Mouse (Mus musculus) cerebellum, adult 9-11 months (tissue): ENCODE results near the gene Gm11060.

Experiments
- DNase-seq: peaks from one replicate; pipeline ENCODE4 v3.0.0; 2022

Gm11060 gene

GRCm38 (mm10) chr2:105122216-105122615 is 30.4 kb downstream of the Gm11060 start:
- DNase-seq, result no peak

GRCm38 (mm10) chr2:105122886-105123285 is 31.1 kb downstream of the Gm11060 start:
- DNase-seq, result no peak

GRCm38 (mm10) chr2:105123431-105123830 is 31.6 kb downstream of the Gm11060 start:
- no peak for DNase-seq

- no peak for DNase-seq
Observed at GRCm38 (mm10) chr2:105123881-105124280, 32.1 kb downstream of the Gm11060 start.

GRCm38 (mm10) chr2:105124391-105124790 is 32.6 kb downstream of the Gm11060 start:
- no peak for DNase-seq

- no peak for DNase-seq
Observed at GRCm38 (mm10) chr2:105125205-105125604, 33.4 kb downstream of the Gm11060 start.

- DNase-seq, result no peak
Observed at GRCm38 (mm10) chr2:105125641-105126040, 33.8 kb downstream of the Gm11060 start.

GRCm38 (mm10) chr2:105126279-105126678 is 34.5 kb downstream of the Gm11060 start, which contains the start of gene Wt1:
Gene Wt1, plus strand, starts transcription at chr2:105126529.
- no peak for DNase-seq

GRCm38 (mm10) chr2:105126691-105127530 is 35.1 kb downstream of the Gm11060 start:
- DNase-seq, result no peak

GRCm38 (mm10) chr2:105127531-105128480 is 36.0 kb downstream of the Gm11060 start:
- DNase-seq, result no peak

- no peak for DNase-seq
Observed at GRCm38 (mm10) chr2:105128564-105128963, 36.7 kb downstream of the Gm11060 start.

- DNase-seq, result no peak
Observed at GRCm38 (mm10) chr2:105130351-105131060, 38.7 kb downstream of the Gm11060 start.

GRCm38 (mm10) chr2:105131061-105131810 is 39.4 kb downstream of the Gm11060 start:
- DNase-seq, result no peak

- DNase-seq, result no peak
Observed at GRCm38 (mm10) chr2:105131811-105132100, 39.9 kb downstream of the Gm11060 start.

- DNase-seq, result no peak
Observed at GRCm38 (mm10) chr2:105132300-105132699, 40.5 kb downstream of the Gm11060 start.

GRCm38 (mm10) chr2:105132933-105133795 is 41.3 kb downstream of the Gm11060 start:
- no peak for DNase-seq

GRCm38 (mm10) chr2:105134296-105134695 is 42.5 kb downstream of the Gm11060 start:
- DNase-seq, result no peak

GRCm38 (mm10) chr2:105139471-105139870 is 47.7 kb downstream of the Gm11060 start:
- no peak for DNase-seq

- DNase-seq, result no peak
Observed at GRCm38 (mm10) chr2:105141371-105141770, 49.6 kb downstream of the Gm11060 start.
